Mouse (Mus musculus): ENCODE measurements around the gene Ankrd37. TPM values are rescaled to one million over a fixed set of nuclear protein-coding genes. Genes with fewer than 3 reads are reported as not detected.

The Ankrd37 gene
- polyA plus RNA-seq, 1 experiment from 2014 or later, result 33.4 TPM

DNA sequence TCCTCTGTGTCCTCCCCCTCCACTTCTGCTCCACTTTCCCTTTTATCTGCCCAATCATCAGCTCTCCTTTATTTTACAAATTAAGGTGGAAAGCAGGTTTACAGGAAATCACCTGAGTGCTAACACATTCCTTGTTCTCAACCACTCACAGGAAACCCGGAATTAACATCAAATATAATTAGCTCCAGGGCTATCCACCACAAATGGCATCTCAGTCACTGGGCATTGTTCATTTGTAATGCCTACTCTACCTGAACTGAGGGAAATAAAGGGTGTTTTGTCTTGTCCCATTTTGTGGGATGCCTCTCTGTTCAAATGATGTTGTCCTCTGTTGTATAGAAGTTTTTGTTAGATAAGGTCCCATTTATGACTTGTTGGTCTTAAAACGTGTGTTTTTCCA is 54.9 kb downstream of the Ankrd37 start:
- Histone ChIP-seq H3K4me3 (no peak overlapping the region), H3K36me3 (no peaks in the 10 kb centered on the region), H3K9ac (no peak overlapping the region), H3K4me1 (replicated peaks) (no peaks in the 10 kb centered on the region), H3K27ac (replicated peaks) (no peak overlapping the region), H3K9me3 (no peaks in the 10 kb centered on the region), H3K4me2 (no peak overlapping the region), H3K27me3 (no peaks in the 10 kb centered on the region)
- 41% methylated on average over 2 of the region's 2 CpGs for WGBS
- ATAC-seq (ENCODE audit: low read depth), result no peak

Other genes starting within 250 kb of the Ankrd37 start
- 15.1 and 18.5 TPM in 2 replicates for gene Pdlim3, start 120.2 kb downstream of the Ankrd37 start, polyA plus RNA-seq (2015; fragmentation: Nextera tagmentation; extraction: Ambion mirVana)
- 0.11 TPM in 1 of 2 replicates, not detected in the other for gene Ccdc110, start 71.1 kb downstream of the Ankrd37 start, polyA plus RNA-seq (2015; fragmentation: Nextera tagmentation; extraction: Ambion mirVana)
- 3.9 and 4.4 TPM in 2 replicates for gene 1700029J07Rik, start 30.5 kb downstream of the Ankrd37 start, polyA plus RNA-seq (2015; fragmentation: Nextera tagmentation; extraction: Ambion mirVana)
- gene Ufsp2, start 30.2 kb downstream of the Ankrd37 start, polyA plus RNA-seq (2015; fragmentation: Nextera tagmentation; extraction: Ambion mirVana), result 65.5 and 69.8 TPM in 2 replicates
- 0.31 and 0.84 TPM in 2 replicates for gene Lrp2bp, start 6.4 kb downstream of the Ankrd37 start, polyA plus RNA-seq (2015; fragmentation: Nextera tagmentation; extraction: Ambion mirVana)
- gene Cfap97, start 146.1 kb upstream of the Ankrd37 start, polyA plus RNA-seq (2015; fragmentation: Nextera tagmentation; extraction: Ambion mirVana), result 24.2 and 24.9 TPM in 2 replicates
- gene Snx25, start 146.5 kb upstream of the Ankrd37 start, polyA plus RNA-seq (2015; fragmentation: Nextera tagmentation; extraction: Ambion mirVana), result 6.8 and 9.2 TPM in 2 replicates
- gene Slc25a4, start 205.6 kb upstream of the Ankrd37 start, polyA plus RNA-seq (2015; fragmentation: Nextera tagmentation; extraction: Ambion mirVana), result 856 and 869 TPM in 2 replicates

Data from neural tube, embryonic 13.5 days (tissue).